Mouse (Mus musculus) macrophage (primary cell): ENCODE results near the gene Wdr59. TPM values are rescaled to one million over a fixed set of nuclear protein-coding genes. Genes with fewer than 3 reads are reported as not detected.

Experiments used
- H3K27ac ChIP-seq: fragments of 350-480 bp; formaldehyde crosslinking; 2 replicates; pipeline ENCODE4 v1.9.0; 2021
- H3K36me3 ChIP-seq: fragments of 350-480 bp; formaldehyde crosslinking; 2 replicates; pipeline ENCODE4 v1.9.0; 2021; ENCODE audit errors: inconsistent target
- H3K4me3 ChIP-seq: fragments of 350-480 bp; formaldehyde crosslinking; 2 replicates; pipeline ENCODE4 v1.9.0; 2021; ENCODE audit errors: inconsistent target
- H3K79me2 ChIP-seq: fragments of 350-480 bp; formaldehyde crosslinking; 2 replicates; pipeline ENCODE4 v1.9.0; 2021; ENCODE audit errors: inconsistent target
- whole genome bisulfite sequencing: methylation state at CpG from one replicate; pipeline ENCODE4 v1.1.7; 2026; ENCODE audit warnings: inconsistent platforms; ENCODE audit not compliant: missing documents; 5-methylcytosine and 5-hydroxymethylcytosine counted together
- polyA plus RNA-seq: library from polyadenylated mRNA; stranded (reverse); fragments of 250-400 nt; gene quantifications from 3 replicates; pipeline ENCODE4 v1.2.4, GENCODE M21; 2018; ENCODE audit warnings: inconsistent platforms

Gene Wdr59
- polyA plus RNA-seq, 1 experiment from 2014 or later = 4.6 TPM

DNA sequence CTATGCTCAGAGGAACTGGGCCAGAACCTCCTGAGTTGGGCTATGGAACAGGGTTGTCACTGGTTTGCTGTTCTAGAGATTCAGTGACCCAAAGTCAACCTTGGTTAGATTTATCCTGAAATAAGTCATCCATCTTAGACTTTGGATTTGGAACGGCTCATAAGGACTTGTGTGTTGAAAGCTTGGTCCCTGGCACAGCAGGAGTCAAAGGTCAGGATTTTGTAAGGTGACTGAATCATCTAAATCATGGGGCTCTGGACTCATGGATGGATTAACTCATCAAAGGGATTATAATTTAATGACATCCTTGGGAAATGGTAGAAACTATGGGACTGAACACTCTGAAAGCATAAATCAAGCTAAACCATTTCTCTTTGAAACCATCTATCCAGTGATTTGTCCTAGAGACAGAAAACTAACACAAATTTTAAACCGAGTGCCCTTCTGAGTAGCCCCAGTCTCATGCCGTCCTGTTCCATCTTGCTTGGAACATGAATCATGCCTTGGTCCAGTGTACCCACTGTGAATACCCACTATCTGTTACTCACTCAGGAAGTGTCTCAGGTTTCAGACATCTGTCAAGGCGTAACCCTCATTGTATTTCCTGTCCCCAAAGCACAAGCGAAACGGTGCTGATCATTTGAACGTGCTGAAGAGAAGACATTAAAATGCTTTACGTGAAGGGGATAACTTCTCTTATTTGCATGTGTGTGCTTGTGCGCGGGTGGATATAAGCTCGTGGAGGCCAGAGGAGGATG is 86.6 kb downstream of the Wdr59 start:
- no peaks in the 10 kb centered on the region for H3K79me2 ChIP-seq
- no peak overlapping the region for H3K27ac ChIP-seq
- H3K36me3 ChIP-seq = no peaks in the 10 kb centered on the region
- 56% methylated on average over 11 of the region's 11 CpGs for WGBS
- no peak overlapping the region for H3K4me3 ChIP-seq

DNA sequence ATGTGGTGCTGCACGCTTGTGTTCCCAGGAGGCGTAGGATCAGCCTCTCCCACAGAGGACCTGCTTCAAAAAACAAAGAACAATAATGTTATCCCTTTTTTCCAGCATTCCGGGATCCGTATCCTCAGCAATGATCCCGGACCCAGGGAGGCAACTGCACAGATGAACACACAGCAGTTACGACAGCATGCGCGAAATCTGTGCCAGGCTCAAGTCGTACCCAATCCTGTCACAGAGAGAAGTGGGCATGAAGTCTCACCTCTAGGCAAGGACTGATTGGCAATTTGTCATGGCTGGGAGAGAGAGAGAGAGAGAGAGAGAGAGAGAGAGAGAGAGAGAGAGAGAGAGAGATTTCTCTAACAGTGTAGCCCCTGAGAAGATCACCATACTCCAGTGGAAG is 97.2 kb downstream of the Wdr59 start:
- Histone ChIP-seq H3K27ac (no peak overlapping the region), H3K36me3 (no peaks in the 10 kb centered on the region), H3K79me2 (no peaks in the 10 kb centered on the region), H3K4me3 (no peak overlapping the region)
- WGBS = 97% methylated on average over 9 of the region's 9 CpGs

DNA sequence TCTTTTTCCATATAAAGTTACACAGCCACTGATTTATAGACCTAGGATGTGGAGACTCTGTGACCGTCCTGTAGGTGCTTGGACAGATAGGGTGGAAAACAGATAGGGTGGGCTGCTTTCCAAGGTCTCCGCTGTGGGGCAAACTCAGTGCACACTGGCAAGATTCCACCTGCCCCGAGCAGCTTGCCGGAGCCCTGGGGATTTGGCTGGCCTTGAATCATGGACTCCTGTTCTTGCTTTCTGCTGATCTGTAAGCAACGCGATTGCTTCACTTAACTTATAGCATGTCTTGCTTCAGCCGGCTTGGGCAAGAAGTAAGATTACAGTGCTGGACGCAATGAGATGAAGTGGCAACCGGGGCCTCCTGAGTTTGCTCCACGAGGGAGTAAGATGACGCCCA is 97.7 kb downstream of the Wdr59 start:
- Histone ChIP-seq H3K27ac (no peak overlapping the region), H3K36me3 (no peaks in the 10 kb centered on the region), H3K4me3 (no peak overlapping the region), H3K79me2 (no peaks in the 10 kb centered on the region)
- WGBS = 94% methylated on average over 11 of the region's 11 CpGs

DNA sequence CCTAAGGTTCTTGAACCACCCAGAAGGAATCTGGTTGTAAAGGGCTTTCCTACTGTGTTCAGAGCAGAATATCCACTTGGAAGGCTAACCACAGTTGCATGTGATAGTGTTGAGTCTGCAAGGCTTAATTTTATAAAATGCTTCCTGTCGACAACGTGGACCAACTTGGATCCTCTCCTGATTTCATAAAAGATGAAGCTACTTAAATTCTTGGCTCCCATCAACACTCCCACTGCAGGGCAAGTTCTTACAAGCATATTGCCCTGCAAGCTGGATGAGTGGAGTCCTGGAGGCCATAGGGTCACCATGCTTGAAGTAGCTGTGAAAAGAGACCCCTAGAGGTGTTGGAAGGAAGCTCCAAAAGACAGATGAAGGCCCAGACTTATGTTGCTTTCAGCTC is 99.3 kb downstream of the Wdr59 start:
- Histone ChIP-seq H3K79me2 (no peaks in the 10 kb centered on the region), H3K36me3 (no peaks in the 10 kb centered on the region), H3K4me3 (no peak overlapping the region), H3K27ac (no peak overlapping the region)
- 70% methylated on average over 2 of the region's 2 CpGs for WGBS

DNA sequence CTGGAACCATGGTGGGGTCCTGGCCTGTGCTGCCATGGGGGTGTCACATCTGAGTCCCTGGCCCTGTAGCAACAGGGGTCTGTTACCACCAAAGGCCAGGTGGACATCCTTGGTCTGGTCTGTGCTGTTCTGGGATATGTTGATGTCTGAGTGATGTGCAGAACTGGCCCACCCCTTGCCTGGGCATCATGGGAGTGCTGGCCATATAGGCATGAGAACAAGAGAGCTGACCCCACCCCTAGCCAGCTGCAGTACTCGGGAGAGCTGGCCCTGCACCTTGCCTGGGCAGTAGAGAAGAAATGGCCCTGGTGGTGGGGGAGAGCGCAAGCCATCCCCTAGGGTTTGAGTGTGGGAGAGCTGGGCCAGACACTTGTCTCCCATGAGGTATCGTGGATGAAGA is 102.7 kb downstream of the Wdr59 start:
- no peak overlapping the region for H3K4me3 ChIP-seq
- no peaks in the 10 kb centered on the region for H3K79me2 ChIP-seq
- 83% methylated on average over 3 of the region's 3 CpGs for WGBS
- H3K36me3 ChIP-seq = no peaks in the 10 kb centered on the region
- H3K27ac ChIP-seq = no peak overlapping the region

DNA sequence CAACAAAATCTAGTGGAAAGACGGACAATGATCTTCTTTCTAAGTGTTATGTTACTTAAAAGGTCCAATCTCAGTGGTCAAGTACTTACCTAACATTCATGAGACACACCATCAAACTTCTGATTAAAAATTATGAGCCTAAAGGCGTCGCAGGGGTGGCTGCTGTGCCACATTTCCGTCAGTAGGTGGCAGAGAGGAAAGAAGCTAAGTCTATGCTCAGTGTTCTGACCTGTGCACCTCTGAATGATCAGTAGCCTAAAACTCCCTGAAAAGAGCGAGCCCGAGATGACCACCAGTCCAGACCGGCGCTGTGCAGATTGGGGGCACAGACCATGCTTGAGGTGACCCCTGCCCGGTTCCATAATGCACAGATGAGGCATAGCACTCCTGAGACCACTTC is 103.3 kb downstream of the Wdr59 start:
- H3K79me2 ChIP-seq = no peaks in the 10 kb centered on the region
- H3K27ac ChIP-seq = no peak overlapping the region
- no peaks in the 10 kb centered on the region for H3K36me3 ChIP-seq
- WGBS = 30% methylated on average over 9 of the region's 9 CpGs
- H3K4me3 ChIP-seq = no peak overlapping the region

DNA sequence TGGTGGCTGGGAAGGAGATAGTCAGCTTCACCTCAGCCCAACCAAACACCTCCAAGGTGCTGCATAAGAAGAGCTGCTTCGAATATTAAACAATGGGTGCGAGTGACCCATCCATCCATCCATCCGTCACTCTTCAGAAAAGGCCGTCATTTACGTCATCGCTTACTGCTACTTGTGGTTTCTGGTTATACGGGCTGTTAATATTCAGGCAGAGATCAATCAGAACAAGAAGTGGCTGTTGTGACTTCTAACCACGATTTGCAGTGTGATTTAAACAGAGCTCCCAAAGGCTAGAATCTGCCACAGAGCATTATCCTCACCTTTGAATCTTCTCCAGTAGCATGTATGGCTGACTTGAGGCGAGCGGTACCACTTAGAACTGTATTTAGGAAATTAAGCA is 104.7 kb downstream of the Wdr59 start:
- no peaks in the 10 kb centered on the region for H3K36me3 ChIP-seq
- H3K4me3 ChIP-seq = no peak overlapping the region
- H3K27ac ChIP-seq = no peak overlapping the region
- 67% methylated on average over 10 of the region's 10 CpGs for WGBS
- no peaks in the 10 kb centered on the region for H3K79me2 ChIP-seq

DNA sequence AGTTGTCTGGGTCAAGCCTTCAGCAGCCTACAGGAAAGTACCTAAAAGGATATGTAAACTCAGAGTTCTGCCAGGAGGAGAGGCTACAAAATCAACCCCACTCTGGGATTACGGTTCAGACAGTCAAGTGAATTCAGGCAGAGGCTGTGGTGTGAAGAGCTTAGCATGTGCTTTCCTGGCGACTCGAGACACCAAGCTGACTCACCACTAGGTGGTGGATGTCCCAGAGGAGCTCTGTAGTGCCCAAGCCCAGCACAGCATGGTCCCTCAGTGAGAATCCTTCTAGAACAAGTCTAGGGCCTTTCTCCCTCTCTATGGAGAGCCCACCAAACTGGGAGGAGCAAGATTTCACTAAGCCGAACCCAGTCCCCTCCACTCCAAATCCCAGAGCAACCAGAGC is 118.5 kb downstream of the Wdr59 start:
- Histone ChIP-seq H3K36me3 (no peaks in the 10 kb centered on the region), H3K27ac (no peak overlapping the region), H3K79me2 (no peaks in the 10 kb centered on the region), H3K4me3 (no peak overlapping the region)
- 35% methylated on average over 4 of the region's 4 CpGs for WGBS

Other genes starting within 250 kb of the Wdr59 start
- gene Rfwd3, start 221.9 kb downstream of the Wdr59 start, polyA plus RNA-seq = 18.6 to 30.0 TPM (median 23.4 TPM) in 3 replicates
- gene Mlkl, start 183.9 kb downstream of the Wdr59 start, polyA plus RNA-seq = 31.1 to 43.3 TPM (median 39.9 TPM) in 3 replicates
- gene Fa2h, start 128.3 kb downstream of the Wdr59 start, polyA plus RNA-seq = not detected in 3 replicates
- 22.5 to 63.8 TPM (median 46.7 TPM) in 3 replicates for gene Znrf1, start 14.0 kb upstream of the Wdr59 start, polyA plus RNA-seq
- 0.40 to 1.2 TPM (median 0.82 TPM) in 3 replicates for gene Ldhd, start 108.3 kb upstream of the Wdr59 start, polyA plus RNA-seq
- 6.6 to 13.8 TPM (median 6.9 TPM) in 3 replicates for gene Zfp1, start 121.3 kb upstream of the Wdr59 start, polyA plus RNA-seq
- not detected in 3 replicates for gene Ctrb1, start 168.9 kb upstream of the Wdr59 start, polyA plus RNA-seq
- 0.06 to 0.35 TPM (median 0.07 TPM) in 3 replicates for gene Bcar1, start 221.7 kb upstream of the Wdr59 start, polyA plus RNA-seq